Mouse (Mus musculus): ENCODE measurements around the gene Ccdc22. TPM values are rescaled to one million over a fixed set of nuclear protein-coding genes. Genes with fewer than 3 reads are reported as not detected.

The Ccdc22 gene
- 28.8 TPM for polyA plus RNA-seq (2012; fragmentation: generic; extraction: Trizol)

- Histone ChIP-seq H3K4me3 (peak within 1 kb of the TSS; percentile 33), H3K36me3 (ENCODE audit: control insufficient read depth, insufficient read depth) (no peaks in the 10 kb centered on the region), H3K79me2 (ENCODE audit: control insufficient read depth, insufficient read depth) (peaks cover 3% of the 10 kb centered on the region), H3ac (ENCODE audit: control insufficient read depth, insufficient read length) (no peak within 1 kb of the TSS), H3K4me2 (ENCODE audit: low read depth) (peak within 1 kb of the TSS; percentile 76), H3K27me3 (ENCODE audit: control insufficient read depth, insufficient read depth, insufficient read length) (no peaks in the 10 kb centered on the region)
- TF ChIP-seq MAX (IDR thresholded peaks at IDR 0.05; ENCODE audit: low read depth) (no peak), E2F4 (IDR thresholded peaks at IDR 0.05; ENCODE audit: insufficient read depth) (no peak), CEBPB (IDR thresholded peaks at IDR 0.05; ENCODE audit: insufficient read depth, poor library complexity, severe bottlenecking) (peak; percentile 28; the same call in 1 of the 2 replicates), USF1 (IDR thresholded peaks at IDR 0.05; ENCODE audit: low read depth) (peak; percentile 99), REST (IDR thresholded peaks at IDR 0.05; ENCODE audit: insufficient read depth, insufficient read length) (no peak)
These were observed at the start of gene Ccdc22 for GRCm38 (mm10) chrX:7604879-7605574. Gene Ccdc22, minus strand, starts transcription at chrX:7605517.

GRCm38 (mm10) chrX:7648671-7649304 lies 43.5 kb upstream of the Ccdc22 start:
- H3K79me2 ChIP-seq (ENCODE audit: control insufficient read depth, insufficient read depth), result no peaks in the 10 kb centered on the region
- no peaks in the 10 kb centered on the region for H3K27me3 ChIP-seq (ENCODE audit: control insufficient read depth, insufficient read depth, insufficient read length)
- no peaks in the 10 kb centered on the region for H3K36me3 ChIP-seq (ENCODE audit: control insufficient read depth, insufficient read depth)
- no peak overlapping the region for H3ac ChIP-seq (ENCODE audit: control insufficient read depth, insufficient read length)
- H3K4me2 ChIP-seq (ENCODE audit: low read depth), result peak overlapping the region; percentile 72
- peak overlapping the region; percentile 26 for H3K4me3 ChIP-seq
- TF ChIP-seq POLR2A (IDR thresholded peaks at IDR 0.05; ENCODE audit: insufficient read length, low read depth) (peak; percentile 66), POLR2AphosphoS2 (IDR thresholded peaks at IDR 0.05; ENCODE audit: insufficient read length, low read depth) (peak; percentile 25), SRF (IDR thresholded peaks at IDR 0.05; ENCODE audit: control insufficient read depth, insufficient read length, low read depth) (no peak)

DNA sequence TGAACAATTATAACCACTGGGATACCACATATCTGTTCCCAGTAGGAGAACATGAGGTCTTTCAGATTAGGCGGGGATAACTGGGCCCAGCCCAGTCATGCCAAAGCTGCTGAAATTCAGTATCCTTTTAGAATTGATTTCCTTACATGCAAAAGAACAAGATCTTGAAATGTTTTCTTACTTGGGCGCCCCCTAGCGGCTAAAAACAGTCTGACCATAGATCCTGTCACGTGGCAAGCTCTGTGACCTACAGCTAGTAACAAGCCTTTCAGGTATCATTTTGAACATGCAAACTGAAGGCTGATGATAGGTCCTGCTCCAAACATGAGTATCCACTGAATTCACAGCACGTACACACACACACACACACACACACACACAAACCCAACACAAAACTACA lies 40.0 kb upstream of the Ccdc22 start:
- Histone ChIP-seq H3K4me2 (ENCODE audit: low read depth) (no peak overlapping the region), H3K4me3 (no peak overlapping the region), H3K27me3 (ENCODE audit: control insufficient read depth, insufficient read depth, insufficient read length) (no peaks in the 10 kb centered on the region), H3K79me2 (ENCODE audit: control insufficient read depth, insufficient read depth) (no peaks in the 10 kb centered on the region), H3ac (ENCODE audit: control insufficient read depth, insufficient read length) (no peak overlapping the region), H3K36me3 (ENCODE audit: control insufficient read depth, insufficient read depth) (no peaks in the 10 kb centered on the region)
- TF ChIP-seq USF1 (IDR thresholded peaks at IDR 0.05; ENCODE audit: low read depth), result peak; percentile 93
- TF ChIP-seq MAX (IDR thresholded peaks at IDR 0.05; ENCODE audit: low read depth), result no peak

GRCm38 (mm10) chrX:7640785-7641184 lies 35.5 kb upstream of the Ccdc22 start:
- H3K79me2 ChIP-seq (ENCODE audit: control insufficient read depth, insufficient read depth), result no peaks in the 10 kb centered on the region
- no peak overlapping the region for H3K4me2 ChIP-seq (ENCODE audit: low read depth)
- no peaks in the 10 kb centered on the region for H3K36me3 ChIP-seq (ENCODE audit: control insufficient read depth, insufficient read depth)
- H3ac ChIP-seq (ENCODE audit: control insufficient read depth, insufficient read length), result no peak overlapping the region
- TF ChIP-seq SRF (IDR thresholded peaks at IDR 0.05; ENCODE audit: control insufficient read depth, insufficient read length, low read depth) (no peak), MYOG (IDR thresholded peaks at IDR 0.05; ENCODE audit: control insufficient read depth in 1 of 3, insufficient read depth in 1 of 3, insufficient read length in 2 of 3, low read depth in 2 of 3) (no peak), POLR2A (IDR thresholded peaks at IDR 0.05; ENCODE audit: insufficient read length, low read depth) (no peak), E2F4 (IDR thresholded peaks at IDR 0.05; ENCODE audit: insufficient read depth) (no peak), TCF3 (IDR thresholded peaks at IDR 0.05; ENCODE audit: insufficient read length, low read depth) (no peak), REST (IDR thresholded peaks at IDR 0.05; ENCODE audit: insufficient read depth, insufficient read length) (no peak), USF1 (IDR thresholded peaks at IDR 0.05; ENCODE audit: low read depth) (no peak), MYOD1 (IDR thresholded peaks at IDR 0.05; ENCODE audit: control insufficient read depth in 1 of 3, insufficient read length in 2 of 3, low read depth in 2 of 3) (no peak), TCF12 (IDR thresholded peaks at IDR 0.05; ENCODE audit: insufficient read depth, poor library complexity, severe bottlenecking) (no peak), CEBPB (IDR thresholded peaks at IDR 0.05; ENCODE audit: insufficient read depth, poor library complexity, severe bottlenecking) (no peak), POLR2AphosphoS2 (IDR thresholded peaks at IDR 0.05; ENCODE audit: insufficient read length, low read depth) (no peak), MAX (IDR thresholded peaks at IDR 0.05; ENCODE audit: low read depth) (no peak)
- no peaks in the 10 kb centered on the region for H3K27me3 ChIP-seq (ENCODE audit: control insufficient read depth, insufficient read depth, insufficient read length)
- H3K4me3 ChIP-seq, result no peak overlapping the region

GRCm38 (mm10) chrX:7639536-7640325 lies 34.4 kb upstream of the Ccdc22 start:
- TF ChIP-seq MYOG (IDR thresholded peaks at IDR 0.05; ENCODE audit: control insufficient read depth in 1 of 3, insufficient read depth in 1 of 3, insufficient read length in 2 of 3, low read depth in 2 of 3) (no peak), USF1 (IDR thresholded peaks at IDR 0.05; ENCODE audit: low read depth) (no peak), TCF12 (IDR thresholded peaks at IDR 0.05; ENCODE audit: insufficient read depth, poor library complexity, severe bottlenecking) (no peak), POLR2AphosphoS2 (IDR thresholded peaks at IDR 0.05; ENCODE audit: insufficient read length, low read depth) (no peak), CEBPB (IDR thresholded peaks at IDR 0.05; ENCODE audit: insufficient read depth, poor library complexity, severe bottlenecking) (no peak), SRF (IDR thresholded peaks at IDR 0.05; ENCODE audit: control insufficient read depth, insufficient read length, low read depth) (no peak), MAX (IDR thresholded peaks at IDR 0.05; ENCODE audit: low read depth) (no peak), TCF3 (IDR thresholded peaks at IDR 0.05; ENCODE audit: insufficient read length, low read depth) (no peak), MYOD1 (IDR thresholded peaks at IDR 0.05; ENCODE audit: control insufficient read depth in 1 of 3, insufficient read length in 2 of 3, low read depth in 2 of 3) (no peak), POLR2A (IDR thresholded peaks at IDR 0.05; ENCODE audit: insufficient read length, low read depth) (no peak)
- Histone ChIP-seq H3K79me2 (ENCODE audit: control insufficient read depth, insufficient read depth) (no peaks in the 10 kb centered on the region), H3K4me3 (no peak overlapping the region), H3K36me3 (ENCODE audit: control insufficient read depth, insufficient read depth) (no peaks in the 10 kb centered on the region), H3ac (ENCODE audit: control insufficient read depth, insufficient read length) (no peak overlapping the region), H3K4me2 (ENCODE audit: low read depth) (no peak overlapping the region), H3K27me3 (ENCODE audit: control insufficient read depth, insufficient read depth, insufficient read length) (no peaks in the 10 kb centered on the region)

Data from myocyte (in vitro differentiated cells).